Mouse (Mus musculus) MEL (cell line): Measurements from ENCODE around the gene Plekho1.

Experiments used
- CTCF ChIP-seq, 3 experiments: IDR thresholded peaks in 2 of 3; conservative IDR thresholded peaks in 1 of 3; 2 replicates each; pipeline ENCODE4 v1.5.1; 2011 to 2012; ENCODE audit warnings: low read length in 3 of 3, low read depth in 2 of 3, mild to moderate bottlenecking in 2 of 3, improper control_type of control experiment in 1 of 3, inconsistent platforms in 1 of 3, mixed read lengths in 1 of 3, moderate library complexity in 1 of 3; ENCODE audit not compliant: control insufficient read depth in 1 of 3, insufficient read depth in 1 of 3, poor library complexity in 1 of 3, severe bottlenecking in 1 of 3
- MAX ChIP-seq: IDR thresholded peaks from 2 replicates; pipeline ENCODE4 v1.6.1; 2011; ENCODE audit warnings: low read length, improper control_type of control experiment
- TCF12 ChIP-seq: IDR thresholded peaks from 2 replicates; pipeline ENCODE4 v1.6.1; 2014; ENCODE audit warnings: low read depth, mild to moderate bottlenecking, inconsistent platforms, low read length, improper control_type of control experiment, moderate library complexity

DNA sequence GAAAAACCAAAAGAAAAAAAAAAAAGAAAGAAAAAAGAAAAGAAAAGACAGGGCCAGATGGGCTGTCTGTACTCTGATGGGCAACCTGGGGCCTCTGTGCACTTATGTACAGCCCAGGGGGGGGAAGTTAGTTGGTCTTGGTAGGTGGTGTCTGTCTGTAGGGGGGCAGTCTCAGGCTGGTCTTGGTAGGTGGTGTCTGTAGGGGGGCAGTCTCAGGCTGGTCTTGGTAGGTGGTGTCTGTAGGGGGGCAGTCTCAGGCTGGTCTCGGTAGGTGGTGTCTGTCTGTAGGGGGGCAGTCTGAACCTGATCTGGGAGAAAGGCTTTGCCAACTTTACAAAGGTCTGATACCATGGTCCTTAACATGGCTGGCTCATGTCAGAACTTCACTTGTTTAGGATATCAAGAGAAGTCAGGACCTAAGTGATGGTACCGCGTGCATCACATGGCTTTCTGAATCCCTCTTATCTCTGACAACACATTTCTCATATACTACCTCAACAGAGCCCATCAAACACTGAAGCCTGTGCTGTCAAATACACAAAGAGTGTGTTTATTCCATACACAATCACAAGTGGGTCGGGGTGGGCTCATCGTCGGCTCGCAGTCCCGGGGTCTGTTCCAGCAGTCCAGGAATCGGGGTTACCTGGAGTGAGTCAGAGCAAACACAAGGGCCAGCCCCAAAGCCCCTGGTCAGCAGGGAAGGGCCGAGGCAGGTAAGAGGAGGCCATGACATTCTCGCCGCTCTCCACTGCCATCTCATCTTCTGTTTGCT, 3.7 kb upstream of the Plekho1 start:
- TF ChIP-seq CTCF (IDR thresholded peaks at IDR 0.05 in 2 of 3, conservative IDR thresholded peaks at IDR 0.05 in 1 of 3; ENCODE audit: control insufficient read depth in 1 of 3, insufficient read depth in 1 of 3, low read depth in 2 of 3, low read length in 3 of 3, poor library complexity in 1 of 3, severe bottlenecking in 1 of 3) (no peak), MAX (no peak; the same call in 1 of the 2 replicates), TCF12 (peak; percentile 64; the same call in 1 of the 2 replicates)
